Mouse (Mus musculus) embryo, embryonic 9.5 days (tissue): ENCODE data around the gene Gng2.

Source experiments
- DNase-seq: peaks from one replicate; pipeline ENCODE4 v3.0.0-alpha.2; 2017; ENCODE audit errors: extremely low spot score

The Gng2 gene

DNA sequence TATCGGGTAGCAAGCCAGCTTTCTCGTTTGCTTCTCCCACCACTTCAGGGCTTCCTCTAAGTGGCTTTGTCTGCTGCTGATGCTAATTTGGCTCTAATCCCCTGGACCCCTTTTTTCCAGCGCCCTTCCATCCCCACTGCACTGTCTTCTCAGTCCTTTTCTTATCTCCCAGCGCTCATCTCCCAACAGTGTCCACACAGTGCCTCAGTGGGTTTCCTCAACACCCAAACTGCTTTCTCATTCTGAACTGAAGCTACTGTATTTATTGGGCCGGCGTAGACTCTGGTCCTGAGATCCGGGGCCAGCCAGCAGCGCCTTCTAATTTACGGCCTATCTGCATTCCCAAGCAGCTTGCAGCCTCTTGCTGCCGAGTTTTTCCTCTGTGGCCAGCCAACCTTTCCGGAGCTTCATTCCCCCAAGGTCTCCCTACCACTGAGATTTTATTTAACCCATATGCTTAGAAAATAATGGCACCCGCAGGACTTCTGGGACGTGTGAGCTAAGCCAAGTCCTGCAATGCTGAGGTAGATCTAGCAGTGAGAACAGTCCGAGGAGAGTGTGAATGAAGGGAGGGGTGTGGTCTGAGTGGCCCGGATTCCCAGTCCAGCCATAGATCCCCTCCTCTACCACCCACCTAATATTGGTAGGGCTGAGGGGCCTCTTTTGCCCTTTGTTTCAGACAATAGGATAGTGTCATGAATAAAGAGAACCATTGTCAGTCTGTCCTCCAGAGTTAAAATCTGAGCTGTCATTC, at the start of gene Gng2:
Gene Gng2 (minus strand): TSS at position 357 of the 754 bp plus-strand sequence.
- DNase-seq = no peak

- DNase-seq = no peak
Observed at GRCm38 (mm10) chr14:20024888-20025719, 47.7 kb upstream of the Gng2 start.

DNA sequence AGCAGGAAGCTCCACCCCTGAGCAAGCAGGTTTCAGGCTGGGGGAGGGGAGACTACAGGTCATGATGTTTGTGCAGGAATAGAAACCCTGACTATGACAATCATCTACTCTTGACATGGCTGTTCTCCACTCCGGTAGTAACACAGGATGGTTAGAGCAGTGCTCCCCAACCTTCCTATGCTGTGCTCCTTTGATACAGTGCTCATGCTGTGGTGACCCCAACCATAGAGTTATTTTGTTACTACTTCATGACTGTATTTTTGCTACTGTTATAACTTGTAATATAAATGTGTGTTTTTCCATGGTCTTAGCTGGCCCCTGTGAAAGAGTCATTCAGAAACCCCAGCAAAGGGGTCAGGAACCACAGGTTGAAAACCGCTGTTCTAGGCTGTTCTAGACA, 46.5 kb upstream of the Gng2 start:
- no peak for DNase-seq

DNA sequence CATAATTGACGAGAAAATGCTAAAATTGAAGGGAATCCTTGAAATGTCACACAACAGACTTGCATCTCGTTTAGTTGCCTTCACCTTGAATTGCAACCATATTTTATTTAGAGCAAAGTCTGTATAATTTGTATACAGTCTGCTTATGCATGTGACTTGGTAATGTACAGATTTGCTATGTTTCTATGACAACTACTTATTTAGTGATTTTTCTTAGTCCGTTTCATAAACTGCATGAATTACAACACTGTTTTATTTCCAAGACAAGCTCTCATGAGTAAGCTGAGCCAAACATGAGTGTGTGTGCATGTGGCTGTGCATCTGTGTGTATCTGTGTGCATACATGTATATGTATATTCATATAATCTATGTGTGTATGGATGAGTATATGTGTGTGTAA, 42.1 kb upstream of the Gng2 start:
- no peak for DNase-seq

GRCm38 (mm10) chr14:20012506-20013275, 35.3 kb upstream of the Gng2 start:
- DNase-seq = no peak

- no peak for DNase-seq
Observed at GRCm38 (mm10) chr14:20007446-20007845, 30.0 kb upstream of the Gng2 start.

DNA sequence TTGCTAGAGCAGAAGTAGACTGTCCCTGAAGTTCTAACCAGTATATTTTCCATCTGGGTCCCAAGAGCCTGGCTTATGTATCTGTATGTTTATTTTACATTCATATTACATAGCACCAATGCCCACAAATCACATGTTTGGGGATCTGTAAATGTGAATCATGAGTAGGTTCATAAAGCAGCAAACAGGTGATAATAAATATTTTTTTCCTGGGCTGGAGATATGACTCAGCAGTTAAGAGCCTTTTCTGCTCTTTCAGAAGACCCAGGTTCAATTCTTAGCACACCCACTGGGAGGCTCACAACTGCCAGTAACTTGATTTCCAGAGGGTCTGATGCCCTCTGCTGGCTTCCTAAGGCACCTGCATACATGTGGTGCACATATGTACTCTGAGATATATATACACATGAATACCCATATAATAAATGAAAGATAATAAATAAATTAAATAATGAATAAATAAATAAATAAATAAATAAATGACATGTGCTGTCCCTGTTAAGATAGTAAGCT, 27.4 kb upstream of the Gng2 start:
- DNase-seq = no peak

DNA sequence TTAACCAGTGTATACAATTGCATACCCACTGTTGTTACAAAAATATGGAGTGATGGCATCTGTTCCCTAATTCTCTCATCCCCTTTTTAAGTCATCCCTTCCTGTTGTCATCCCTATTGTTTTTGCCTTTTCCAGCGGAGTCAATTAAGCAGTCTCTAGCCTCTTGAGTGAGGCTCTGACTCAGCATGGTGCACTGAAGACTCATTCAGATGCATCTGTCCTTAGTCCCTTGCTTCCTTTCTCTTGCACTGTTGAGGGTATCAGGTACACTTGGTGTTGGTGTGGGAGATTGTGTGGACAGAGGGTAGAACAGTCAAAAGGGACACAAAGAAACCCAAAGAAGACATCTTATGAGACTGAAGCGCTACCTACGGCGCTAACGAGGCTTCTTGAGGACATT, 19.4 kb upstream of the Gng2 start:
- no peak for DNase-seq

- DNase-seq = no peak
Observed at GRCm38 (mm10) chr14:19995943-19996342, 18.5 kb upstream of the Gng2 start.

DNA sequence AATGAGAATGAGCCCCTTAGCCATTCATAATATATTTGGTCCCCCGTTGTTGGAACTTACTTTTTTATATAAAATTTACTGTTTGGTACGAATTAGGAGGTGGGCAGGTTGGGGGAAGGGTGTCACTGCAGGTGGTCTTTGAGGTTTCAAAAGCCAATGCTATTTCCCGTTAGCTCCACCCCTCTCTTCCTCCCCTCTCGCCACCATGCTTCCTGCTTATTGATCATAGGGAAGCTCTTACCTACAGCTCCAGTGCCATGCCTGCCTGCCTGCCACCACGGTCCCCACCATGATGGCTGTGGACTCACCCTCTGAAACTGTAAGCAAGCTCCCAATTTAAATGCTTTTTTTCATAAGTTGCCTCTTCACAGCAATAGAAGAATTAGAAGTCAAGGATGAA, 16.6 kb upstream of the Gng2 start:
- no peak for DNase-seq

GRCm38 (mm10) chr14:19993570-19993883, 16.1 kb upstream of the Gng2 start:
- no peak for DNase-seq

GRCm38 (mm10) chr14:19992873-19993569, 15.6 kb upstream of the Gng2 start:
- no peak for DNase-seq

- no peak for DNase-seq
Observed at GRCm38 (mm10) chr14:19991861-19992260, 14.4 kb upstream of the Gng2 start.

GRCm38 (mm10) chr14:19990436-19990993, 13.1 kb upstream of the Gng2 start:
- no peak for DNase-seq

- DNase-seq = no peak
Observed at GRCm38 (mm10) chr14:19988410-19988809, 11.0 kb upstream of the Gng2 start.

DNA sequence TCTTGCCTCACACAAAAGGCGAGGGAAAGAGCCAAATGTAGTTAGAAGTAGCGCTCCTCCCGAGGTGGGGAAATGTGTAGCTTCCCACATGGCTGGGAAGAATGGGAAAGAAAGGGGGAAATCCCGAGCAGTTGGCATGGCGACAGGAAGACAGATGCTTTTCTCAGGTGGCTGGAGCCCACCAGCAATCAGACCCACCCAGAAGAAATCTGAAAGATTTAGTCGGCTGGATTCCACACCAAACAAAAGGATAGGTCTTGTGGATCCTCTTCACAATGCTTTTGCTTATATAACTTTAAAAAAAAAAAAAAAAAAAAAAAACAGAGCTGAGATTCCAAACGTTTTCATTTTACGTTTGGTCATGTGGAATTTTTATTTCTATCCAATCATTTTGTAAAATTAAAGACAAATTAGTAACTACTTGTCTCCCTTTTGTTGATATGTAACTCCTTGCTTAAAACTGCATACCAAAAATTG, 10.0 kb upstream of the Gng2 start:
- no peak for DNase-seq

DNA sequence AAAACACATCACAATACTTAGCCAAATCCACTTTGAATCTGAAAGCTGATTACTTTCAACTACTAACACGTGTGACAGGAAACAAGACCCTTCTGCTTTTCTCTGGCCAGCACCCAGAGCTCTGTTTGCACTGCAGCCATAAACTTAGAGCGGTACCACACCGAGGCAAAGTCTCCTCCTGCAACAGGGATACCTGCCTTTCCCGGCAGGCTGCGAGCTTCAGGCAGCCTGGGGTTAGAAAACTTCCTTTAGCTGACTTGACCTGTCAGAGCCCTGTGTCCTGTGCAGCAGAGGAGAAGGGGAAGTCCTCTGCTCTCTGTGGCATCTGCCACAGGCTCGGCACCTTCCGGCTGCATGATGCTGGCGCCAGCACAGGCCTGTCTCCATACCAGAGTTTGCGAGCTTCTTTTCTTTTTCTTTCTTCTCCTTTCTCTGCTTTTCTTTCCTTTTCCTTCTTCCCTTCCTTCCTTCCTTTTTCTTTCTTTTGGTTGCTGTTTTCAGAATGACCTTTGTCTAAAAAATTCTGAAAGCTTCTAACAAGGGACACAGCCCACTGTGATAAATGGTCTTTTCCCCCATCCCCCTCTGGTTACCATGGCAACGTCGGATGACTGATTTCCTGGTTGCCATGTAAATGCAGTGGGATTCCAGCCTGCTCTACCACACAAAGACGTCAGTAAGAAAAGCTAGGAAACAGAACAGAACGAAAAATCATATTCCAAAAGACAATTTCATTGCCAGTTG, 9.4 kb upstream of the Gng2 start:
- DNase-seq = peak; percentile 98

- DNase-seq = peak; percentile 64
Observed at GRCm38 (mm10) chr14:19985912-19986613, 8.6 kb upstream of the Gng2 start.

- DNase-seq = peak; percentile 73
Observed at GRCm38 (mm10) chr14:19985107-19985911, 7.9 kb upstream of the Gng2 start.
